Mouse (Mus musculus) MN1 (cell line): ENCODE measurements around the gene Slc11a1.

ENCODE experiments used
- DNase-seq: peaks from one replicate; pipeline ENCODE4 v3.0.0-alpha.2; 2016; ENCODE audit warnings: low spot score

The Slc11a1 gene

DNA sequence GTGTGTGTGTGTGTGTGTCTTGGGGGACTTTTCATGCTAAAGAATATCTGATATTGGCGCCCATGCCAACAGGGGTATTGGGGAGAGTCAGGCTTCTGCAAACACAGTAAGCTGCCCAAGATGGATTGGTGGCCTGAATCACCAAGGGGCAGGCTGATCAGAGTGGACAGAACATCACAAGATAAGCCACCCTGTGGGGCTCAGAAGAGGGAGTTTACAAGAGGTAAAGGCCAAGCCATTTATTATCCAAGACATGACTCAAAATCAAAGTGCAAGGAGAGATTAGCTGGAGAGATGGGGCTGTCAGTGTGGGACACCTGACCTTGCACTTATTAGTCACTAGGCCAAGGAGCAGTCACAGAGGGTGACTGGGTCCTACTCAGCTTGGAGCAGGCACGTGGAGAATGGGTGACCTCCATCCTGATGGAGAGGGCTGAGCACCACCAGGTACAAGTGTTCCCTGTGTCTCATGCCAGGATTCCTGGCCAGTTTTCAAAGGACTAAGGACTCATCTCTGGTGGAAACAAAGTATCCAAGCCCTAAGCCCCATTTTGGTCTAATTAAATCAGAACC lies 36.8 kb downstream of the Slc11a1 start:
- no peak for DNase-seq

DNA sequence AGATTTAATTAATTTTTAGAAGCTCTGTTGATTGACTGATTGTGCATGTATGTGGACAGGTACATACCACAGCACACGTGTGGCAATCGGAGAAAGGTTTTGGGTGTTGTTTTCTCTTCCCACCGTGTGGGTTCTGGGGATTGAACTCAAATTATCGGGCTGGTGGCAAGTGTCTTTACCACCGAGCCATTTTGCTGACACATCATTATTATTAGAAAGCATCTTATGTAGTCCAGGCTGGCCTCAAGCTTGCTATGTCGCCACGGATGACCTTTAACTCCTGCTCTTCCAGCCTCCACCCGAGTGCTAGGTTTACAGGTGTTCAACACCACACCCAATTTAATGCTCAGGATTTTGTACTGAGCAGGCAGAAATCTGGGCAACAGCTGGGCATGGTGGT lies 37.7 kb downstream of the Slc11a1 start:
- DNase-seq: no peak

DNA sequence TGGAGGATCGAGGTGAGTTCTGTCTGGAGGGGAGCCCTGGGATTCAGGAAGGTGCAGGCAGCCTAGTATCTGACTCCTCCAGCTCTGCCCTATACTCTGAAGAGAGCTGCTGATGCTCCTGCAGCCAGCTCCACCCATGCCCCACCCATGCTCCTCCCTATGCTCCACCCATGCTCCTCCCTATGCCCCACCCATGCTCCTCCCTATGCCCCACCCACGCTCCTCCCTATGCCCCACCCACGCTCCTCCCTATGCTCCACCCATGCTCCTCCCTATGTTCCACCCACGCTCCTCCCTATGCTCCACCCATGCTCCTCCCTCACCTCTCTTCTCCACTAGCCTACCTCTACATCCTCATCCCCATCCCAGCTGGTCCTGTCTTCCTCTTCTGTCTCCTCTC lies 40.1 kb downstream of the Slc11a1 start:
- peak; percentile 28 for DNase-seq

DNA sequence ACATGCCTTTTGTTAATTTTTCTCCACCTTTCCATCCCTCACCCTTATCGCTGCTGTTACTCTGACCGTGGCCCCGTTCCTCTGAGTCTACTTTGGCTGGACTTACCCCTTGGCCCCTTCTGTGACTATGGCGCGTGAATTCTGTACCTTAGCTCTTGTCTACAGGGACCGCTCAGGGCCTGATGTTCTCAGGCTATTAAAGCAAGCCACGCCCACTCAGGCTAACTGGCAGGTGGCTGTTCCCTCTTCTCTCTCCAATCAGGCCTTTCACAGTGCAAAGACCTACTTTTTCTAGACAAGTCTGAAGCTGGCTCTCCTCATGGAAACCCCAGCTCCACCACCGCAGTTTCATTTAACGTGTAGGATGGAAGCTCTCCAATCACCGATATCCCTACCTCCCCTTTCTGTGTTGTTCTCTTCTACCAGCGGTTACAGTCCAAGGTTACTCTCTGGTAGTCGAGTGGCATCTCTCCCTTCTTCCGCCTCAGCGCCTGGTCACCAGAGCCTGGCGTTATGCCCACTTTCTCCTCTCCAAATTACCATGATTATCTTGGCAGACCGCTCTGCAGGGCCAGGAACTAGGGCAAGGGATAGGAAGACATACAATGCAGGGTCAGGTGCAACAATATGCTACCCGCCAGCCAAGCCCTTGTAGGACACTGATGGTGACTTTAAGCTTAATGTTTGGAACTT lies 43.9 kb downstream of the Slc11a1 start:
- peak; percentile 82 for DNase-seq

DNA sequence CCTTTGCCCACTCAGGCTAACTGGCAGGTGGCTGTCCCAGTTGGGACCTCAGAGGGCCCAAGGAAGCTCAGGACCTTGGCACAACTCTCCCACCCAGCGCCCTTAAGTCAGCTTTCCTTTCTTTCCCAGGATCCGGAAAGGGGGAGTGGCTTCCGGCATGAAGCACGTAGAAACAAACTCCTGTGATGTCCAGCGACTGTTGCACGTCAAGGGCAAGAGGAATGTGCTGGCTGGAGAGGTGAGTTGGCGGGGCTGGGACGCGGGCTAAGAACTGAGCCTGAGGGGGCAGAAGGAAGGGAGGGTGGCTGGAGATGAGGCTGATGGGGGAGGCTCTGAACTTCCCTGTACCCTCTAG lies 44.4 kb downstream of the Slc11a1 start:
- DNase-seq: peak; percentile 54

DNA sequence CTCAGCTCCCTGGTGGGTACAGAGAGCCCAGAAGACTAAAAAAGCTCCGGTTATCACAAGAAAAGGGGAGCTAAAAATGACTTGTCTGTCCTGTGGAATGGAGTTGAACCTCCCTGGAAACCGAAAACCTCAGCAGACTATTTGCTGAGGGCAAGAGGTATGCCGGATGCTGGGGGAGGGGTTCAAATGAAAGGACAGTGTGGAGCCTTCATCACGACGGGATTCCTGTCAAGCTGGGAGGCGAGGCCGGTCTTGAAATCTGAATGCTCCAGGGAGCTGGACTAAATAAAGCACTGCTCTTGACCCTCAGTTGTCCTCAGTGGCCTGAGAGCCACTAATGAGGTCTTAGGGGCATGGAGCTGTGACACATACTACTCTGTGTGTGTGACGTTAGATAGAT lies 48.2 kb downstream of the Slc11a1 start:
- DNase-seq: no peak

DNA sequence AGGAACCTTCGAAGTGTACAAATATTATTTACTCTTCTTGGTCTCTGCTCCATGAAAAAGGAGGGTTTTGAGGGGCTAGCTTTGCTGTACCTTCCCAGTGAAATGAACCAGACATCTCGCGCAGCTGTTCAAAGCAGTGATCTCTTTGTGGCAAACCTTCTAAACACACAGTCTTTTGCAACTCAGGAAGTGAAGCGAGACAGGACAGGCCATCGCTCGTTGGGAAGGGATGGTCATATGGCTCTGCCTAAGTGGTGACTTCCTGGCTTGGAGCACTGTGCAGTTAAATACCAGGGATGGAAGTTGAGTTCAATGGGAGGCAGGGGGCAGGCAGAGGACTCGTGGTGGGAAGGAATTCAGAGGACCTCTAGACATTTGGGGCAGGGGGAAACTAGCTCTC lies 50.9 kb downstream of the Slc11a1 start:
- DNase-seq: no peak

DNA sequence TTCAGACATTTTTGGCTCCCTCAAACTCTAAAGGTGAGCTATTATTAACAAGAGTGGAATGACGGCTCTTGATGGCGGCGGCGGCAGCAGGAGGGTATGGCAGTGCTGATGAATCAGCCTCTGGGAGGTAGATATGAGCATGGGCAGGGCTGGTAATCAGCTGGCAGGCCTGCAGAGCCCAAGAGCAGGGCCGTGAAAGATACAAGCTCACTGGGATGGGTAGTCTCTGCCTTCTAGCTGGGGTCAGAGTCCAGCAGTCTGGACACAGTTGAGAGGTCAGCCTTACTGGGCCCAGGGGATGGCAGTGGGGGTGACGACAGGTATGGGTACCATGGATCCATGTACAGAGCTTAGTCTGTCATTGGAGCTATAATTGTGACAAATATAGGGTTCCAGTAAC lies 58.2 kb downstream of the Slc11a1 start:
- DNase-seq: no peak

DNA sequence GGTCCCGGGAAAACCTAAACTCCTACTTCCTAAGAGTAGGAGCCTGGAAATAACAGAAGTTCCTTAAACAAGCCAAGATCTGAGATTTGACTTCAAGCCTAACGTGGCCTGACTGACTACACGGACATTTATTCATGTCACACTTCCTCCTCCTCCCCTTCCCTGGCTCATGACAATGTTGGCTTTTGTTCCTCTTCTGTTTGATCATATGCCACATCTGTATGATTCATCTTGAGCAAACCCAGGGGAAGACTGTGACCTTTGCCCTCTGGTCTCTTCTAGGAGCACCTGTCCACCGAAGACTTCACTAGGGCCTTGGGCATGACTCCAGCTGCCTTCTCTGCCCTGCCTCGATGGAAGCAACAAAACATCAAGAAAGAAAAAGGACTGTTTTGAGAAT lies 59.6 kb downstream of the Slc11a1 start:
- no peak for DNase-seq

DNA sequence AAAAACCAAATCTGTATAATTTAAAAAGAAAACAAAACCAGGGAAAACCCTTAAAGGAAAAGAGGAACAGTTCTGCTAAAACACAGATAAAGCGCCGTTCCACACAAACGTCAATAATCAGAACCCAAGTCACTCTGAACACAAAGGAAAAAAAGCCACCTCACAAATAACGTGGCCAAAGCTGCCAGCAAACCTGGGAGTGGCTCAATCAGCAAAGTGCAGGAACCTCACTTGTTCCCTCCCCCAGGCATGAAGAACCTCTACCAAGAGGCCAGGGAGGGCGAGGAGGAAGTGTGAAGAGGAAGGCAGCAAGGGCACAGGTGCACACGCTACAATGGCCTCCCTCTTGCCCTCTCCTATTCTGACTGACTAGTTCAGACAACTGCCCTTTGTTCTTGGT lies 60.6 kb downstream of the Slc11a1 start:
- DNase-seq: no peak
